Mouse (Mus musculus): ENCODE results near the gene Olfr616. TPM values are rescaled to one million over a fixed set of nuclear protein-coding genes. Genes with fewer than 3 reads are reported as not detected.

Gene Olfr616
- not detected in 2 replicates for polyA plus RNA-seq (2012; rRNA removed)

DNA sequence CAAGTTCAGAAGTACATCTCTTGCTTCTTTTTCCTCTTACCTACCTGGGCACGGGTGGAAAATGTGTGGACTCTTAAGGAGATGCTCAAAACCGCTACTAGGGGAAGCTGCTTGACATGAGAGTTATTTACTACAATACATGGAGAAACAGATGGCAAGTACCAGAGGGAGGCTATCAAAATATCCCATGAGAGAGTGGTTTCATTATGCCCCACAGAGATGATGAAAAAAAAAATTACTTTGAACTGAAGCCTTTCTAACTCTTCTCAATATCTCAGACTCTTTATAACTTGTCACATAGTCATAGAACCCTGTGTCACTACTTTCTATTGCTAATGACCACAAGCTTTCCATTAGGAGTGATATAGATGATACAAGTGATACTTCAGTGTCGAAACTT is at the start of gene Olfr616:
Gene Olfr616 (minus strand): TSS at position 101 of the 400 bp plus-strand sequence.

DNA sequence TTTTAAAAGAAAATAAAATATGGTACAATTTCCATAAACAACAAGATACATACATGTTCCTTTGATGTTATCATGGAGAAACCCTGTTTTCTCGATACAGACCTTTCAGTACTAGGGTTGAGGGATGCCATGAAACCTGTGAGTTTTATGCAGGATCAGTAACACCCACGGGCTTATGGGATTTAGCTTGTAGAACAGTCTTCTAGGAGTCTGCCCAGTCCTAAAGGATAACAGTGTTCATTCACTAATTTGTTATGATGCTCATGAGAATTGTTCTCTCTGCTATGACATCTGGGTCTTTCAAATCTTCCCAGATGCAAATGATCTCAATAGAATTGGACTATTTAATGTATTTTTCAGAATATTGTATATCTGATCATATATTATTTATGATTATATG is 43.5 kb upstream of the Olfr616 start, which contains the start of gene Olfr620:
Gene Olfr620 (minus strand): TSS at position 101 of the 400 bp plus-strand sequence.

DNA sequence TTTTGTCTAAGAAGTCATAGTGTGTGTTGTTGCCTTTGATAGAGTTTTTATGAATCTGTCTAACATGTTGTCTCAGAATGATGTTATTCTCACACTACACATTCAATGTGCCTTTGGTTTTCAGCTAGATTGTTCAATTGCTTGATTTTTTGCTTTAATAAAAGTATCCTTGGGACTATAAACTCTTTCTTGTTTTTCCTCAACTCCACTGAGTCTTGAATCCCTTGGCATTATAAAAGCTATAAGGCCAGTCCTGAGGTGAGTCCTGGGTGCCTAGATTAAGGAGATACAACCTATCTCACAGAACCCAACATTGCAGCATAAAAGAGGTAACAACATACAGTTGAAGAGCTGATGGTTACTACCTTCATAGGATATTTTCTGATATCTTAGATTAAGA is 31.3 kb upstream of the Olfr616 start, which contains the start of gene Olfr619:
Gene Olfr619 (plus strand): TSS at position 301 of the 400 bp plus-strand sequence.

DNA sequence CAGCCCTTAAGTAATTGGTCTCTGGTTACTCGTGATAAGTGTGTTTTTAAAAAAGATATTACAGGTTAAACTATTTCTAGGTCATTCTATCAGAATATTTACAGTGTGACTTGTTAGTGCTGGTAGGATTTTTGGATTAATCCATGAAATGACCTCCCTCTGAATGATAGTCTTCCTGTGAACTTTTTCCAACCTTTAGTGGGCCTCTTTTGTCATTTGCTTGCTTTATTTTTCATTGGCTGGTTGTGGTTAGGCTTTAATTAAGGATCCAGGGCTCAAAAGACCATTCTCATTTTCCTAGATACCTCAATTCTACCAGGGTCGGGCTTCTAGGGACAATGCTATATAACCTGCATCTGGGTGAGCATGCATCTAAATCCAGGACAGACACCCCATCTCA is 20.9 kb upstream of the Olfr616 start, which contains the start of gene Olfr618:
Gene Olfr618 (plus strand): TSS at position 301 of the 400 bp plus-strand sequence.

DNA sequence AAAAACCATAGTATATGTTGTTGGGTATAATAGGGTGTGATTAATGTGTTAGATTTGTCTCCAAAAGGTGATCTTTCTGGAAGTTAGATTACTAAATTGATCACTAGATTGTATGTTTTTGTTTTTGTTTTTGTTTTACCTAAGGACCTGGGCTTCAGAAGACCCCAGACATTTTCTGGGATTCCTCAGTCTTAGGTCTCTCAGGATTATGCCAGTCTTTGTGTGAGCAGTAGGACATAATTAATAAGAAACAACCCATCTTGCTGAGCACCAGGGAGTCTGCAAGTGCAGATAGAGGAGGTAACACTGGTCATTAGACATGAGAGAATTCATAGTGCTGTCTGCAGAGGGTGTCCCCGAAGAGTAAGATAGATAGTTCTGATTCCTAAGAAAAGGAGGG is 3.8 kb upstream of the Olfr616 start, which contains the start of gene Olfr617:
Gene Olfr617 (plus strand): TSS at position 301 of the 400 bp plus-strand sequence.

DNA sequence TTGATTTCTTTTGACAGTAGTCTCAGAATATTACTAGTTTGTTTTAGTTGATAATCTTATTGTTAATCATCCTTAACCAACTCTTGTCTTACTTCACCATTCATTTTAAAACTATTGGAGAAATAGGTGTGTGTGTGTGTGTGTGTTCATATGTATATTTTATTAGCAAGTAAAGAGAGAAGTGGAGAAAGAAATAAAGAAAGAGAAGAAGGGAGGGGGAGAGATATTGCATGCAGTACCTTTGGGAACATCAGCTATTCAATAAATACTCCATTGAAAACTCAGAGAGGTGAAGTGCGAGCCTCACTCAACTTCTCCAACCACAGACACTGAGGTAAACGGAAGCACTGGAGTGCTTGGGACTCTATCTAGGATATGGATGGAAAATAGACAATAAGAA is 13.2 kb downstream of the Olfr616 start, which contains the start of gene Olfr615:
Gene Olfr615 (plus strand): TSS at position 301 of the 400 bp plus-strand sequence.

DNA sequence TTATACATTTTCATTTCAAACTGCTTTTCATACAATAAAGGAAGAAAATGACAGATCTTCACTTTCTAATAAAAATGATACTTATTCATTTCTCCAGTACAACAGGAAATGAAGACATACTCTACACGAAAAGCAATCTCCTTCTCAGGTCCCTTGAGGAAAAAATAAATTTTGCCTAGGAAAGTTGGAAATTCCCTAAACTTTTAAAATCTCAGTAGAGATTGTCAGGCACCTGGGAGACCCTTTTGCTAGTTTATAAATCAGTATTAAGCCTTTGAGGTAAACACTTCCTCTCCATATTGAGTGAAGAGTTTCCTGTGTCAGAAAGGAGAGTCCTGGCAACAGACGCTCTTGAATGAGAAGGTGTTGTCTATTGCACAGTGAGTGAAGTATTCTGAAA is 21.2 kb downstream of the Olfr616 start, which contains the start of gene Olfr613:
Gene Olfr613 (plus strand): TSS at position 301 of the 400 bp plus-strand sequence.

DNA sequence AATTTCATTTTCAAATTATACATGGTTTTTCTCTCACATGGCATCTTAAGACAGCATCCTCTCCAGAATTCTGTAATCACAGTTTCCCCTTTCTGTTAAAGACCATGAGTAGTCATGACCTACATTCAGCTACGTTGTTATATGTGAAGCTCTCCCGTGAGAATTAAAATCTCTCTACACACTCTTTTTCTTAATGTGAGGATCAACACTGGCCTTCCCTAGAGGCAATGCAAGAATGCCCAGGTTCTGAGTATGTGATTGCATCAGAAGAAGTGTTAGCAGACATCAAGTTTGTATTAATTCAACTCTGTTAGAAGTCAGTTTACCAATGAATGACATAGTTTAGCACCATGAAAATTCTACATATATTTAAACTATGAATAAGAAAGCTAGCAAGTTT is 26.3 kb downstream of the Olfr616 start, which contains the start of gene Olfr612:
Gene Olfr612 (minus strand): TSS at position 101 of the 400 bp plus-strand sequence.

DNA sequence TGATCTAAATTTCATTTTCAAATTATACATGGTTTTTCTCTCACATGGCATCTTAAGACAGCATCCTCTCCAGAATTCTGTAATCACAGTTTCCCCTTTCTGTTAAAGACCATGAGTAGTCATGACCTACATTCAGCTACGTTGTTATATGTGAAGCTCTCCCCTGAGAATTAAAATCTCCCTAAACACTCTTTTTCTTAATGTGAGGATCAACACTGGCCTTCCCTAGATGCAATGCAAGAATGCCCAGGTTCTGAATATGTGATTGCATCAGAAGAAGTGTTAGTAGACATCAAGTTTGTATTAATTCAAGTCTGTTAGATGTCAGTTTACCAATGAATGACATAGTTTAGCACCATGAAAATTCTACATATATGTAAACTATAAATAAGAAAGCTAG is 48.2 kb downstream of the Olfr616 start, which contains the start of gene Olfr611:
Gene Olfr611 (minus strand): TSS at position 101 of the 400 bp plus-strand sequence.

Other genes with a start within 250 kb of the Olfr616 start
- gene Olfr598, start 245.6 kb downstream of the Olfr616 start, polyA plus RNA-seq (2012; rRNA removed), result not detected in 2 replicates
- gene Olfr599, start 233.2 kb downstream of the Olfr616 start, polyA plus RNA-seq (2012; rRNA removed), result not detected in 2 replicates
- not detected in 2 replicates for gene Olfr600, start 219.5 kb downstream of the Olfr616 start, polyA plus RNA-seq (2012; rRNA removed)
- not detected in 2 replicates for gene Olfr601, start 206.5 kb downstream of the Olfr616 start, polyA plus RNA-seq (2012; rRNA removed)
- not detected in 2 replicates for gene Olfr603, start 183.0 kb downstream of the Olfr616 start, polyA plus RNA-seq (2012; rRNA removed)
- gene Usp17lc, start 154.1 kb downstream of the Olfr616 start, polyA plus RNA-seq (2012; rRNA removed), result not detected in 2 replicates
- gene Olfr605, start 123.7 kb downstream of the Olfr616 start, polyA plus RNA-seq (2012; rRNA removed), result not detected in 2 replicates
- gene Olfr606, start 120.1 kb downstream of the Olfr616 start, polyA plus RNA-seq (2012; rRNA removed), result not detected in 2 replicates
- gene Olfr607, start 105.0 kb downstream of the Olfr616 start, polyA plus RNA-seq (2012; rRNA removed), result not detected in 2 replicates
- not detected in 2 replicates for gene Olfr608, start 99.3 kb downstream of the Olfr616 start, polyA plus RNA-seq (2012; rRNA removed)
- not detected in 2 replicates for gene Olfr609, start 71.1 kb downstream of the Olfr616 start, polyA plus RNA-seq (2012; rRNA removed)
- gene Olfr610, start 57.0 kb downstream of the Olfr616 start, polyA plus RNA-seq (2012; rRNA removed), result not detected in 2 replicates
- not detected in 2 replicates for gene Olfr611, start 48.3 kb downstream of the Olfr616 start, polyA plus RNA-seq (2012; rRNA removed)
- not detected in 2 replicates for gene Olfr612, start 26.4 kb downstream of the Olfr616 start, polyA plus RNA-seq (2012; rRNA removed)
- not detected in 2 replicates for gene Olfr613, start 21.1 kb downstream of the Olfr616 start, polyA plus RNA-seq (2012; rRNA removed)
- not detected in 2 replicates for gene Olfr615, start 13.1 kb downstream of the Olfr616 start, polyA plus RNA-seq (2012; rRNA removed)
- not detected in 2 replicates for gene Olfr617, start 3.9 kb upstream of the Olfr616 start, polyA plus RNA-seq (2012; rRNA removed)
- gene Olfr618, start 21.0 kb upstream of the Olfr616 start, polyA plus RNA-seq (2012; rRNA removed), result 0.02 TPM in 2 replicates
- not detected in 2 replicates for gene Olfr619, start 31.4 kb upstream of the Olfr616 start, polyA plus RNA-seq (2012; rRNA removed)
- not detected in 2 replicates for gene Olfr620, start 43.4 kb upstream of the Olfr616 start, polyA plus RNA-seq (2012; rRNA removed)
- gene Olfr622, start 73.6 kb upstream of the Olfr616 start, polyA plus RNA-seq (2012; rRNA removed), result not detected in 2 replicates
- not detected in 2 replicates for gene Olfr623, start 94.6 kb upstream of the Olfr616 start, polyA plus RNA-seq (2012; rRNA removed)
- 0.04 TPM in 2 replicates for gene Olfr624, start 102.0 kb upstream of the Olfr616 start, polyA plus RNA-seq (2012; rRNA removed)
- gene Olfr625-ps1, start 113.6 kb upstream of the Olfr616 start, polyA plus RNA-seq (2012; rRNA removed), result not detected in 2 replicates
- not detected in 2 replicates for gene Olfr243, start 145.5 kb upstream of the Olfr616 start, polyA plus RNA-seq (2012; rRNA removed)
- gene Olfr628, start 161.2 kb upstream of the Olfr616 start, polyA plus RNA-seq (2012; rRNA removed), result not detected in 2 replicates
- not detected in 2 replicates for gene Olfr629, start 175.8 kb upstream of the Olfr616 start, polyA plus RNA-seq (2012; rRNA removed)
- not detected in 2 replicates for gene Olfr630, start 188.2 kb upstream of the Olfr616 start, polyA plus RNA-seq (2012; rRNA removed)
- not detected in 2 replicates for gene Olfr69, start 202.5 kb upstream of the Olfr616 start, polyA plus RNA-seq (2012; rRNA removed)
- not detected in 2 replicates for gene Olfr68, start 210.6 kb upstream of the Olfr616 start, polyA plus RNA-seq (2012; rRNA removed)
- not detected in 2 replicates for gene Olfr67, start 222.7 kb upstream of the Olfr616 start, polyA plus RNA-seq (2012; rRNA removed)
- gene Hbb-bt, start 244.9 kb upstream of the Olfr616 start, polyA plus RNA-seq (2012; rRNA removed), result 1,727 and 2,114 TPM in 2 replicates

Data from central nervous system, embryonic 11.5 days (tissue).